Mouse (Mus musculus): ENCODE data around the gene Fezf1.

GRCm38 (mm10) chr6:23260016-23260737 lies 12.0 kb upstream of the Fezf1 start:
- TF ChIP-seq CTCF (IDR thresholded peaks at IDR 0.05; ENCODE audit: control insufficient read depth, insufficient read depth, insufficient replicate concordance, low read depth, low read length) (no peak), POLR2A (IDR thresholded peaks at IDR 0.05; ENCODE audit: control insufficient read depth, low read depth, low read length) (no peak)

Measured in testis, adult 2 months (tissue).